15 mouse cellular contexts compared by ENCODE assay signal in the genomic region with DNA sequence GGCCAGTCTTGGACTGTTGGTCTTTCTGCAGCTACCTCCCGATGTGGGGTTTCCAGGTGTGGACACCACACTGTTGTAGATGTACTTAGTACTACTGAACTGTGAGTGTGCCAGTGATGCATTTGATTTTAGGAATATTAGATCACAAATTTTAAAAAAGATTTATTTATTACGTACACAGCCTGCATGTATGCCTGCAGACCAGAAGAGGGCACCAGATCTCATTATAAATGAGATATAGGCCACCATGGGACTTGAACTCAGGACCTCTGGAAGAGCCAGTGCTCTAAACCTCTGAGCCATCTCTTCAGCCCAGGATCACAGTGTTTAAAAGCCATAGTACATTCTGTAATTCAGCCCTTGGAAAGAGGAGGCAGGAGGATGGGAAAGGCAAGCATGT. TPM values are rescaled to one million over a fixed set of nuclear protein-coding genes. Genes with fewer than 3 reads are reported as not detected.
DNase-seq lines count a peak whose midpoint lies in the region; ATAC-seq and TF ChIP-seq lines count a peak whose summit lies in the region.
"Had no signal": no experiment of that assay in that cellular context is flagged by ENCODE, and none has a peak within 500 bp of the region (broad histone marks: within the 10 kb centered on the region; RNA-seq: fewer than 3 reads in every experiment).

No protein-coding gene starts in this region.

- peak; percentile 36 for DNase-seq in hindbrain, postnatal 0 days (ENCODE audit: low spot score)
- DNase-seq in neural tube, embryonic 10.5 days (ENCODE audit: extremely low spot score, low spot score) = no peak
- no peak for DNase-seq in kidney, adult 18-20 months
- DNase-seq in yolk sac, embryonic 10.5 days (ENCODE audit: low spot score) = no peak
- DNase-seq: cerebellum, adult 8-10 months; kidney, postnatal 10 days; thymus, postnatal 4 days had no signal

- H3K27ac ChIP-seq in hindbrain, postnatal 0 days = no peak overlapping the region
- no peak overlapping the region for H3K27ac ChIP-seq in hindbrain, embryonic 16.5 days (ENCODE audit: low read depth, low read length)
- no peak overlapping the region for H3K27ac ChIP-seq in neural tube, embryonic 13.5 days (replicated peaks)
- no peak overlapping the region for H3K27ac ChIP-seq in cortical plate, adult 2 months (ENCODE audit: insufficient read depth, low read length)
- H3K27ac ChIP-seq: embryonic facial prominence, embryonic 12.5 days; forebrain, embryonic 10.5 days; limb, embryonic 12.5 days; lung, embryonic 15.5 days had no signal

- H3K4me1 ChIP-seq in hindbrain, postnatal 0 days (ENCODE audit: insufficient read depth, low read length) = no peaks in the 10 kb centered on the region
- H3K4me1 ChIP-seq in hindbrain, embryonic 16.5 days (ENCODE audit: control insufficient read depth, insufficient read depth, low read depth, low read length) = peaks cover 30% of the 10 kb centered on the region
- H3K4me1 ChIP-seq in neural tube, embryonic 13.5 days (replicated peaks) = peaks cover 71% of the 10 kb centered on the region
- H3K4me1 ChIP-seq in cortical plate, adult 2 months (ENCODE audit: control insufficient read depth, insufficient read depth, low read length) = peaks cover 10% of the 10 kb centered on the region

- no peaks in the 10 kb centered on the region for H3K27me3 ChIP-seq in hindbrain, postnatal 0 days (ENCODE audit: insufficient read depth, low read length)
- no peaks in the 10 kb centered on the region for H3K27me3 ChIP-seq in hindbrain, embryonic 16.5 days (replicated peaks; ENCODE audit: control insufficient read depth, insufficient read depth, low read length)
- peaks cover 28% of the 10 kb centered on the region for H3K27me3 ChIP-seq in neural tube, embryonic 13.5 days

- no peaks in the 10 kb centered on the region for H3K9me3 ChIP-seq in hindbrain, postnatal 0 days (ENCODE audit: low read length)
- H3K9me3 ChIP-seq in hindbrain, embryonic 16.5 days (ENCODE audit: control insufficient read depth, low read length) = no peaks in the 10 kb centered on the region
- H3K9me3 ChIP-seq in neural tube, embryonic 13.5 days = no peaks in the 10 kb centered on the region
- H3K9me3 ChIP-seq: embryonic facial prominence, embryonic 12.5 days; forebrain, embryonic 10.5 days; limb, embryonic 12.5 days; lung, embryonic 15.5 days; midbrain, embryonic 12.5 days had no signal

- WGBS in hindbrain, postnatal 0 days = 68% methylated on average over 2 of the region's 2 CpGs
- WGBS in hindbrain, embryonic 16.5 days = 66% methylated on average over 2 of the region's 2 CpGs
- WGBS in neural tube, embryonic 13.5 days = 74% methylated on average over 2 of the region's 2 CpGs

- 0 out of 2 replicates have a peak, but pooled peaks cover 2% of the 10 kb centered on the region for H3K36me3 ChIP-seq in hindbrain, postnatal 0 days (ENCODE audit: insufficient read depth, low read length)
- H3K36me3 ChIP-seq in hindbrain, embryonic 16.5 days (ENCODE audit: control insufficient read depth, insufficient read depth, low read length) = peaks cover 5% of the 10 kb centered on the region; the same call in 1 of the 2 replicates
- H3K36me3 ChIP-seq in neural tube, embryonic 13.5 days = peaks cover 26% of the 10 kb centered on the region

- H3K4me3 ChIP-seq in hindbrain, postnatal 0 days (ENCODE audit: low read length) = no peak overlapping the region
- H3K4me3 ChIP-seq in hindbrain, embryonic 16.5 days (ENCODE audit: low read length) = no peak overlapping the region
- no peak overlapping the region for H3K4me3 ChIP-seq in neural tube, embryonic 13.5 days
- H3K4me3 ChIP-seq in cortical plate, adult 2 months (ENCODE audit: insufficient read depth, low read length) = no peak overlapping the region
- H3K4me3 ChIP-seq: embryonic facial prominence, embryonic 12.5 days; lung, embryonic 15.5 days had no signal

- H3K9ac ChIP-seq in hindbrain, postnatal 0 days (replicated peaks; ENCODE audit: low read length) = no peak overlapping the region
- H3K9ac ChIP-seq in hindbrain, embryonic 16.5 days (ENCODE audit: low read depth, low read length) = no peak overlapping the region
- H3K9ac ChIP-seq in neural tube, embryonic 13.5 days = peak overlapping the region; percentile 13; the same call in 1 of the 2 replicates
- H3K9ac ChIP-seq: embryonic facial prominence, embryonic 12.5 days; lung, embryonic 15.5 days had no signal

- peak; percentile 60 for TF ChIP-seq CTCF in hindbrain, postnatal 0 days (IDR thresholded peaks at IDR 0.05; ENCODE audit: low read depth)
- peak; percentile 41; the same call in 1 of the 2 replicates for TF ChIP-seq CTCF in cortical plate, adult 2 months (IDR thresholded peaks at IDR 0.05; ENCODE audit: extremely low read depth, insufficient read depth, low read length)

- no peak overlapping the region for H3K4me2 ChIP-seq in hindbrain, postnatal 0 days (ENCODE audit: low read depth, low read length)
- no peak overlapping the region for H3K4me2 ChIP-seq in hindbrain, embryonic 16.5 days (ENCODE audit: low read length)
- H3K4me2 ChIP-seq in neural tube, embryonic 13.5 days = peak overlapping the region; percentile 70; the same call in 1 of the 2 replicates

- TF ChIP-seq POLR2A in cortical plate, adult 2 months (IDR thresholded peaks at IDR 0.05; ENCODE audit: extremely low read depth, insufficient read depth, low read length) = no peak

- no peak for ATAC-seq in hindbrain, postnatal 0 days
- ATAC-seq in hindbrain, embryonic 16.5 days = no peak
- ATAC-seq in neural tube, embryonic 13.5 days (ENCODE audit: low read depth) = no peak

RNA-seq across cellular contexts. Expression of gene Strn4, which starts 3.2 kb away (rescaled TPM):
- total RNA-seq in hindbrain, postnatal 0 days (2014; rRNA removed) = 234 and 248 TPM in 2 replicates
- 128 and 141 TPM in 2 replicates for polyA plus RNA-seq in hindbrain, postnatal 0 days (2015; fragmentation: Nextera tagmentation; extraction: Ambion mirVana)
- polyA plus RNA-seq in hindbrain, embryonic 16.5 days (2015; fragmentation: Nextera tagmentation; extraction: Ambion mirVana) = 159 and 170 TPM in 2 replicates
- 155 and 174 TPM in 2 replicates for polyA plus RNA-seq in neural tube, embryonic 13.5 days (2015; fragmentation: Nextera tagmentation; extraction: Ambion mirVana)
- 291 and 307 TPM in 2 replicates for polyA plus RNA-seq in cortical plate, adult 2 months (2012; rRNA removed)

RNA-seq across cellular contexts. Expression of gene Fkrp, which starts 4.0 kb away (rescaled TPM):
- 63.1 and 73.8 TPM in 2 replicates for total RNA-seq in hindbrain, postnatal 0 days (2014; rRNA removed)
- polyA plus RNA-seq in hindbrain, postnatal 0 days (2015; fragmentation: Nextera tagmentation; extraction: Ambion mirVana) = 45.2 and 45.4 TPM in 2 replicates
- 46.9 and 48.4 TPM in 2 replicates for polyA plus RNA-seq in hindbrain, embryonic 16.5 days (2015; fragmentation: Nextera tagmentation; extraction: Ambion mirVana)
- 40.0 and 45.9 TPM in 2 replicates for polyA plus RNA-seq in neural tube, embryonic 13.5 days (2015; fragmentation: Nextera tagmentation; extraction: Ambion mirVana)
- polyA plus RNA-seq in cortical plate, adult 2 months (2012; rRNA removed) = 42.3 and 44.0 TPM in 2 replicates

RNA-seq across cellular contexts. Expression of gene Prkd2, which starts 30.2 kb away (rescaled TPM):
- 4.3 and 5.4 TPM in 2 replicates for total RNA-seq in hindbrain, postnatal 0 days (2014; rRNA removed)
- 4.3 and 4.8 TPM in 2 replicates for polyA plus RNA-seq in hindbrain, postnatal 0 days (2015; fragmentation: Nextera tagmentation; extraction: Ambion mirVana)
- polyA plus RNA-seq in hindbrain, embryonic 16.5 days (2015; fragmentation: Nextera tagmentation; extraction: Ambion mirVana) = 5.2 and 6.5 TPM in 2 replicates
- polyA plus RNA-seq in neural tube, embryonic 13.5 days (2015; fragmentation: Nextera tagmentation; extraction: Ambion mirVana) = 6.3 and 6.8 TPM in 2 replicates
- polyA plus RNA-seq in cortical plate, adult 2 months (2012; rRNA removed) = 6.5 and 6.8 TPM in 2 replicates

RNA-seq across cellular contexts. Expression of gene Slc1a5, which starts 31.4 kb away (rescaled TPM):
- total RNA-seq in hindbrain, postnatal 0 days (2014; rRNA removed) = 18.1 and 19.2 TPM in 2 replicates
- 9.5 and 9.7 TPM in 2 replicates for polyA plus RNA-seq in hindbrain, postnatal 0 days (2015; fragmentation: Nextera tagmentation; extraction: Ambion mirVana)
- 9.6 and 11.5 TPM in 2 replicates for polyA plus RNA-seq in hindbrain, embryonic 16.5 days (2015; fragmentation: Nextera tagmentation; extraction: Ambion mirVana)
- polyA plus RNA-seq in neural tube, embryonic 13.5 days (2015; fragmentation: Nextera tagmentation; extraction: Ambion mirVana) = 8.8 and 9.0 TPM in 2 replicates
- polyA plus RNA-seq in cortical plate, adult 2 months (2012; rRNA removed) = 5.7 and 6.1 TPM in 2 replicates
